Mouse (Mus musculus) brain, embryonic 14.5 days (tissue): ENCODE measurements around the gene Tsc22d2.

Experiments
- CTCF ChIP-seq: fragments of 200-500 bp; IDR thresholded peaks from 2 replicates; pipeline ENCODE4 v1.5.1; 2012; ENCODE audit warnings: inconsistent platforms, mild to moderate bottlenecking, moderate library complexity, borderline replicate concordance; ENCODE audit not compliant: insufficient read depth, insufficient read length; ENCODE audit errors: extremely low read depth
- POLR2A ChIP-seq: fragments of 200-500 bp; IDR thresholded peaks from 2 replicates; pipeline ENCODE4 v1.6.1; 2012; ENCODE audit warnings: mild to moderate bottlenecking, inconsistent platforms, borderline replicate concordance; ENCODE audit not compliant: poor library complexity, insufficient read depth, insufficient read length, severe bottlenecking; ENCODE audit errors: extremely low read depth

- TF ChIP-seq CTCF (no peak), POLR2A (no peak)
Measured at GRCm38 (mm10) chr3:58469655-58470437, 55.3 kb downstream of the Tsc22d2 start.
